Mouse (Mus musculus) stomach, embryonic 14.5 days (tissue): ENCODE data around the gene Atp5d. TPM values are rescaled to one million over a fixed set of nuclear protein-coding genes. Genes with fewer than 3 reads are reported as not detected.

Experiments
- ATAC-seq: fragments of 200-750 bp; cut with Nextera tagmentation; 2 replicates; pipeline ENCODE4 v1.8.0; 2017; ENCODE audit warnings: low read depth, moderate TSS enrichment; ENCODE audit not compliant: insufficient number of reproducible peaks, insufficient read depth, low FRiP score
- H3K27ac ChIP-seq: fragments of 300-500 bp; sonication (generic); 2 replicates; pipeline ENCODE4 v1.5.1; 2014; ENCODE audit warnings: mild to moderate bottlenecking, low read length, moderate library complexity, mixed read lengths
- H3K27me3 ChIP-seq: fragments of 300-500 bp; sonication (generic); 2 replicates; pipeline ENCODE4 v1.6.1; 2014; ENCODE audit warnings: low read length, control low read depth, mixed read lengths; ENCODE audit not compliant: control insufficient read depth, insufficient read depth
- H3K36me3 ChIP-seq: fragments of 300-500 bp; sonication (generic); 2 replicates; pipeline ENCODE4 v1.6.1; 2014; ENCODE audit warnings: mild to moderate bottlenecking, control low read depth, low read length, moderate library complexity, mixed read lengths; ENCODE audit not compliant: control insufficient read depth, insufficient read depth
- H3K4me1 ChIP-seq: fragments of 300-500 bp; sonication (generic); 2 replicates; pipeline ENCODE4 v1.6.1; 2014; ENCODE audit warnings: low read length, control low read depth, mixed read lengths; ENCODE audit not compliant: control insufficient read depth, insufficient read depth
- H3K4me2 ChIP-seq: fragments of 300-500 bp; sonication (generic); replicated peaks from 2 replicates; pipeline ENCODE4 v1.6.1; 2014; ENCODE audit warnings: low read depth, low read length, control low read depth
- H3K4me3 ChIP-seq: fragments of 300-500 bp; sonication (generic); 2 replicates; pipeline ENCODE4 v1.5.1; 2014; ENCODE audit warnings: low read depth, low read length, control low read depth
- H3K9ac ChIP-seq: fragments of 300-500 bp; sonication (generic); replicated peaks from 2 replicates; pipeline ENCODE4 v1.6.1; 2014; ENCODE audit warnings: low read depth, mild to moderate bottlenecking, control low read depth, low read length, moderate library complexity, mixed read lengths
- H3K9me3 ChIP-seq: fragments of 300-500 bp; sonication (generic); 2 replicates; pipeline ENCODE4 v1.6.1; 2016; ENCODE audit warnings: low read depth, low read length, control low read depth; ENCODE audit not compliant: control insufficient read depth
- WGBS: fragments of 180-500 bp; shearing (Covaris S2); extraction: QIAGEN DNeasy Blood & Tissue Kit; methylation state at CpG from one replicate; pipeline ENCODE4 v1.1.7; 2014; 5-methylcytosine and 5-hydroxymethylcytosine counted together
- polyA plus RNA-seq: library from polyadenylated mRNA; unstranded; fragments of >200 nt; fragmentation: Nextera tagmentation; extraction: Ambion mirVana; gene quantifications from 2 replicates; pipeline ENCODE4 v1.2.1, GENCODE M21; 2014

Atp5d gene
- polyA plus RNA-seq, 1 experiment from 2014 or later: 531 TPM

DNA sequence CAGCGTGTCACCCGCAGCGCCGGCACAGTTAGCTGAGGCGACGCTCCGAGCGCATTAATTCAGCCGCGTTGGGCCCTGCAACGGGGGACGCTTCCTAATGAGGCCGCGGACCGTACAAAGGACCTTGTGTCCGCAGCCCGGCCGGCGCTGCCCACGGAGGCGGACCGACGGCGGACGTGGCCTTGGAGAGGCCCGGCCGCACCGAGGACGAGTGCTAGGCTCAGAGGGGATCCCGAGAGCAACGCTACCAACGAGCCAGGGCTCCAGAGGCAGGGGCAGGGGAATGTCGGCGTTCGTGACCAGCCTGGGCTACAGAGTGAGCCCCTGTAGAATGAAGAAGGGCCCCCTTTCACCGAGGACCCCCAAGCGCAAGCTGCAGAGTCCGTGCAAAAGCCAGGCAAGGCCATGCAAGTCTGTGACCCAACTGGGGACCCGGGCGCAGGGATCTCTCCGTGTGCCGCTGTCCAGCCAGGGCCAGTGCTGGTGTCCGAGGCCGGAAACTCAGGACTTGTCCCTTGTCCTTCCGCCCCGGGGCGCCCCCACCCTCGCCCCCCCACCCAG, 52.1 kb downstream of the Atp5d start:
- H3K4me1 ChIP-seq: peaks cover 10% of the 10 kb centered on the region; the same call in 1 of the 2 replicates
- peak overlapping the region; percentile 61 for H3K4me2 ChIP-seq
- H3K9me3 ChIP-seq: no peaks in the 10 kb centered on the region
- H3K36me3 ChIP-seq: peaks cover 17% of the 10 kb centered on the region; the same call in 1 of the 2 replicates
- H3K27me3 ChIP-seq: peaks cover 14% of the 10 kb centered on the region
- peak overlapping the region; percentile 37 for H3K4me3 ChIP-seq
- H3K27ac ChIP-seq: no peak overlapping the region
- H3K9ac ChIP-seq: peak overlapping the region; percentile 30; the same call in 1 of the 2 replicates
- ATAC-seq: peak; percentile 20; the same call in 1 of the 2 replicates
- under 1% methylated on average over 46 of the region's 48 CpGs for WGBS

DNA sequence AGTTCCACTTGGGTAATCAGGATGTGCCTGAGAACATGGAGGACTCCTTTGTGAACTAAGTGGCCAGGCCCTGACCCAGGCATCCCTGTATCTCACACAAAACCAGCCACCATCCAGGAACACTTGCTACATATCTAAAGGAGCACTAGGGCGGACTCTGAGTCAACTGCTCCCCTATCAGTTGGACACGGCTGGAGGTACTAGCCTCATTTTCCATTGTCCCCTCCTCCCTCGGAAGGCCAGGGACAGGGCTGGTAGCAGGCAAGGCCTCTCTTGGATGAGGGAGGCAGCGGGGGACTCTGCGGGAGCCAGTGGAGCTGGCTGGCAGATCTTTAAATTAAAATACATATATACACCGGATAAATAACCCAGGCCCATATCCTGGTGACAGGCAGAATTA, 55.5 kb downstream of the Atp5d start:
- no peak overlapping the region for H3K4me3 ChIP-seq
- ATAC-seq: no peak

DNA sequence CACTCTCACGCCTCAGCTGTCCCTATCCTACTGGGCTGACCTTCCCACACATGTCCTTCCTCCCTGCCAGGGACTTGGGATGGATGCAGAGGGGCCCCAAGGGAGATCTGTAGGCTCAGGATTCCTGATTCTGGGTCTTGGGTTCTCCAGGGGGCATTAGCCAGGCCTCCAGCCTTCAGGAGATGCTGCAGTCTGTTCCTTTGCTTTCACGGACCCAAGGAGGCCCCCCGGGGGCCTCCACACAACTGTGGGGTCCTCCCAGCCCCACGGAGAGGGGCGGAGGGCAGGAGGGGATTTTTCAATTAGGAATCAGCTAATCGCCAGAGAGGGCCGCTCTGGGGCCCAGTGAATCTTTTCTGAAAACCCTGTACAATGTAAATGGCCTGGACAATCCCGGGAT, 56.0 kb downstream of the Atp5d start:
- H3K9ac ChIP-seq: no peak overlapping the region
- no peak overlapping the region for H3K4me3 ChIP-seq
- no peak overlapping the region for H3K27ac ChIP-seq
- no peak for ATAC-seq
- peaks cover 10% of the 10 kb centered on the region; the same call in 1 of the 2 replicates for H3K4me1 ChIP-seq
- no peak overlapping the region for H3K4me2 ChIP-seq
- H3K27me3 ChIP-seq: peaks cover 14% of the 10 kb centered on the region
- H3K36me3 ChIP-seq: no peaks in the 10 kb centered on the region
- WGBS: 65% methylated on average over 8 of the region's 8 CpGs
- no peaks in the 10 kb centered on the region for H3K9me3 ChIP-seq

More for the DNA sequence above, 55.5 kb downstream of the Atp5d start:
- H3K27me3 ChIP-seq: peaks cover 14% of the 10 kb centered on the region
- no peak overlapping the region for H3K4me2 ChIP-seq
- 74% methylated on average over 6 of the region's 6 CpGs for WGBS
- H3K9ac ChIP-seq: no peak overlapping the region
- H3K36me3 ChIP-seq: no peaks in the 10 kb centered on the region
- no peak overlapping the region for H3K27ac ChIP-seq
- H3K4me1 ChIP-seq: peaks cover 10% of the 10 kb centered on the region; the same call in 1 of the 2 replicates
- no peaks in the 10 kb centered on the region for H3K9me3 ChIP-seq

Other genes with a start within 250 kb of the Atp5d start
- gene Cfd, start 247.8 kb upstream of the Atp5d start, polyA plus RNA-seq: not detected in 2 replicates
- gene Med16, start 229.7 kb upstream of the Atp5d start, polyA plus RNA-seq: 43.4 and 46.4 TPM in 2 replicates
- gene Gm26602, start 227.8 kb upstream of the Atp5d start, polyA plus RNA-seq: 5.3 TPM in 1 of 2 replicates, not detected in the other
- gene Kiss1r, start 221.7 kb upstream of the Atp5d start, polyA plus RNA-seq: 0.81 and 1.0 TPM in 2 replicates
- gene R3hdm4, start 217.4 kb upstream of the Atp5d start, polyA plus RNA-seq: 143 and 151 TPM in 2 replicates
- gene Arid3a, start 211.6 kb upstream of the Atp5d start, polyA plus RNA-seq: 12.7 and 14.0 TPM in 2 replicates
- 97.2 and 107 TPM in 2 replicates for gene Wdr18, start 178.5 kb upstream of the Atp5d start, polyA plus RNA-seq
- 0.32 and 0.36 TPM in 2 replicates for gene Grin3b, start 167.9 kb upstream of the Atp5d start, polyA plus RNA-seq
- 15.6 and 16.7 TPM in 2 replicates for gene Tmem259, start 154.3 kb upstream of the Atp5d start, polyA plus RNA-seq
- gene Cnn2, start 150.0 kb upstream of the Atp5d start, polyA plus RNA-seq: 397 and 424 TPM in 2 replicates
- 3.2 and 3.6 TPM in 2 replicates for gene Abca7, start 142.1 kb upstream of the Atp5d start, polyA plus RNA-seq
- gene Arhgap45, start 122.0 kb upstream of the Atp5d start, polyA plus RNA-seq: 5.1 and 5.7 TPM in 2 replicates
- 220 TPM in 2 replicates for gene Polr2e, start 98.8 kb upstream of the Atp5d start, polyA plus RNA-seq
- gene Gpx4, start 91.5 kb upstream of the Atp5d start, polyA plus RNA-seq: 434 and 466 TPM in 2 replicates
- 13.2 and 15.7 TPM in 2 replicates for gene Sbno2, start 33.1 kb upstream of the Atp5d start, polyA plus RNA-seq
- gene Stk11, start 22.8 kb upstream of the Atp5d start, polyA plus RNA-seq: 25.2 and 25.9 TPM in 2 replicates
- gene Cbarp, start 2.2 kb downstream of the Atp5d start, polyA plus RNA-seq: 7.5 and 10.1 TPM in 2 replicates
- gene Midn, start 9.6 kb downstream of the Atp5d start, polyA plus RNA-seq: 29.3 and 32.1 TPM in 2 replicates
- gene Cirbp, start 27.4 kb downstream of the Atp5d start, polyA plus RNA-seq: 92.7 and 105 TPM in 2 replicates
- 12.5 and 13.9 TPM in 2 replicates for gene 1600002K03Rik, start 34.3 kb downstream of the Atp5d start, polyA plus RNA-seq
- gene Efna2, start 40.9 kb downstream of the Atp5d start, polyA plus RNA-seq: 12.2 and 12.5 TPM in 2 replicates
- 59.7 and 65.6 TPM in 2 replicates for gene Mum1, start 87.8 kb downstream of the Atp5d start, polyA plus RNA-seq
- 337 and 355 TPM in 2 replicates for gene Ndufs7, start 110.5 kb downstream of the Atp5d start, polyA plus RNA-seq
- gene Gamt, start 122.4 kb downstream of the Atp5d start, polyA plus RNA-seq: 32.1 and 49.3 TPM in 2 replicates
- 48.6 and 51.3 TPM in 2 replicates for gene Dazap1, start 122.9 kb downstream of the Atp5d start, polyA plus RNA-seq
- 1,120 and 1,227 TPM in 2 replicates for gene Rps15, start 153.8 kb downstream of the Atp5d start, polyA plus RNA-seq
- gene Apc2, start 157.3 kb downstream of the Atp5d start, polyA plus RNA-seq: 8.1 and 8.7 TPM in 2 replicates
- gene 2310011J03Rik, start 181.9 kb downstream of the Atp5d start, polyA plus RNA-seq: 39.6 and 43.0 TPM in 2 replicates
- gene Pcsk4, start 190.9 kb downstream of the Atp5d start, polyA plus RNA-seq: 4.5 and 5.6 TPM in 2 replicates
- gene Reep6, start 191.3 kb downstream of the Atp5d start, polyA plus RNA-seq: 18.0 and 18.5 TPM in 2 replicates
- 13.6 and 13.8 TPM in 2 replicates for gene Adamtsl5, start 209.8 kb downstream of the Atp5d start, polyA plus RNA-seq
- gene Plk5, start 217.8 kb downstream of the Atp5d start, polyA plus RNA-seq: 0.30 and 0.62 TPM in 2 replicates
- 7.7 and 8.1 TPM in 2 replicates for gene Mex3d, start 249.0 kb downstream of the Atp5d start, polyA plus RNA-seq